Mouse (Mus musculus) ES-Bruce4 (cell line): ENCODE data around the gene Stxbp4.

Experiments
- CTCF ChIP-seq: IDR thresholded peaks from one replicate; pipeline ENCODE4 v1.8.1; 2011; ENCODE audit warnings: low read depth, low read length
- EP300 ChIP-seq: IDR thresholded peaks from 2 replicates; pipeline ENCODE4 v1.6.1; 2011; ENCODE audit warnings: low read depth, low read length; ENCODE audit not compliant: insufficient read depth
- POLR2A ChIP-seq: IDR thresholded peaks from one replicate; pipeline ENCODE4 v1.8.1; 2011; ENCODE audit warnings: low read length; ENCODE audit not compliant: insufficient read depth

DNA sequence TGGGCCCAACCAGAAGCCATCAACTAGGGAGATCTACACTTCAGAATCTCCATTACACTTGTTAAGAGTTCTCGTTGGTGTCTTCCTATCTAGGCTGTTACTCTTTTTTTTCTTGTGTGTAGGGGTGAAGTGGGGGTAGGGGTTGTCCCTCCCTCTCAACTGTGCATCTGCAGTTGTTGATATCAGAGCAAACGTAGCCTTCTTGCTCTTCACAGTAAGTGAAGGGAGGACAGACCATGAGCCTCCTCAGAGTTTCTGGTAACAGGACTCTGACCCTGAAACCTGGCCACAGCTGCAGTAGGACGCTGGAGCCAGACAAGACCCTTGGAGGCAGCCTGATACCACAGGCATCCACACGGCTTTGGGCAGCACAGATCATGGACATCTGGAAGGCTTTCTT lies 81.4 kb downstream of the Stxbp4 start:
- no peak for TF ChIP-seq POLR2A
- TF ChIP-seq CTCF, result no peak
- no peak for TF ChIP-seq EP300
